Mouse (Mus musculus) ES-E14 (cell line): ENCODE results near the gene Spop. TPM values are rescaled to one million over a fixed set of nuclear protein-coding genes. Genes with fewer than 3 reads are reported as not detected.

Source experiments
- DNase-seq: peaks from one replicate; pipeline ENCODE4 v3.0.0-alpha.2; 2013; ENCODE audit warnings: low read depth, low spot score
- H3K27ac ChIP-seq: 2 replicates; pipeline ENCODE4 v1.5.1; 2012; ENCODE audit warnings: low read depth, mild to moderate bottlenecking, low read length, moderate library complexity, mixed read lengths; ENCODE audit not compliant: poor library complexity, insufficient read depth, severe bottlenecking
- H3K36me3 ChIP-seq: 2 replicates; pipeline ENCODE4 v1.6.1; 2012; ENCODE audit warnings: mild to moderate bottlenecking, low read length, moderate library complexity, mixed read lengths; ENCODE audit not compliant: control insufficient read depth, poor library complexity, insufficient read depth, severe bottlenecking
- H3K4me1 ChIP-seq, 2 experiments: fragments of 150-350 bp in 1 of 2; sonication (generic) in 1 of 2; 2 replicates each; pipeline ENCODE4 v1.6.1; 2012; ENCODE audit warnings: low read length in 2 of 2, mild to moderate bottlenecking in 1 of 2, mixed read lengths in 1 of 2; ENCODE audit not compliant: control insufficient read depth in 2 of 2, insufficient read depth in 2 of 2, poor library complexity in 1 of 2
- H3K4me3 ChIP-seq, 2 experiments: fragments of 150-350 bp in 1 of 2; sonication (generic) in 1 of 2; 2 replicates each; pipeline ENCODE4 v1.5.1; 2012; ENCODE audit warnings: low read length in 2 of 2, low read depth in 1 of 2, mild to moderate bottlenecking in 1 of 2, mixed read lengths in 1 of 2; ENCODE audit not compliant: insufficient read depth in 1 of 2, poor library complexity in 1 of 2, severe bottlenecking in 1 of 2
- H3K9ac ChIP-seq: 2 replicates; pipeline ENCODE4 v1.6.1; 2012; ENCODE audit warnings: low read depth, mild to moderate bottlenecking, low read length, mixed read lengths; ENCODE audit not compliant: poor library complexity, insufficient read depth, severe bottlenecking
- H3K9me3 ChIP-seq: fragments of 150-350 bp; sonication (generic); 2 replicates; pipeline ENCODE4 v1.6.1; 2012; ENCODE audit warnings: low read depth, mild to moderate bottlenecking, low read length; ENCODE audit not compliant: control insufficient read depth, insufficient read depth
- CHD2 ChIP-seq: IDR thresholded peaks from 2 replicates; pipeline ENCODE4 v1.6.1; 2014; ENCODE audit warnings: mild to moderate bottlenecking, low read depth, low read length, inconsistent platforms
- HCFC1 ChIP-seq: IDR thresholded peaks from 2 replicates; pipeline ENCODE4 v1.6.1; 2012; ENCODE audit warnings: low read length, inconsistent platforms, borderline replicate concordance; ENCODE audit not compliant: insufficient read depth
- MAFK ChIP-seq: IDR thresholded peaks from 2 replicates; pipeline ENCODE4 v1.6.1; 2014; ENCODE audit warnings: mild to moderate bottlenecking, low read depth, low read length, inconsistent platforms; ENCODE audit not compliant: insufficient read depth
- ZC3H11A ChIP-seq: IDR thresholded peaks from 2 replicates; pipeline ENCODE4 v1.6.1; 2012; ENCODE audit warnings: low read depth, mild to moderate bottlenecking, inconsistent platforms, low read length, borderline replicate concordance
- ZNF384 ChIP-seq: IDR thresholded peaks from 2 replicates; pipeline ENCODE4 v1.6.1; 2012; ENCODE audit warnings: low read depth, low read length, inconsistent platforms
- in situ Hi-C, 2 experiments: fragments of 600-800 bp; cut with MboI; formaldehyde crosslinking; loops; one replicate each; pipeline ENCODE4 v1.15.1; 2025; ENCODE audit warnings: low sequenced_read_pairs in 2 of 2, inconsistent platforms in 1 of 2; ENCODE audit not compliant: unreplicated experiment in 2 of 2
- total RNA-seq: library from RNA; depleted of rRNA; stranded (reverse); fragments of 300-350 nt; gene quantifications from 2 replicates; pipeline ENCODE4 v1.2.3, GENCODE M21; 2012

Gene Spop
- total RNA-seq, 1 experiment, result 30.8 TPM

DNA sequence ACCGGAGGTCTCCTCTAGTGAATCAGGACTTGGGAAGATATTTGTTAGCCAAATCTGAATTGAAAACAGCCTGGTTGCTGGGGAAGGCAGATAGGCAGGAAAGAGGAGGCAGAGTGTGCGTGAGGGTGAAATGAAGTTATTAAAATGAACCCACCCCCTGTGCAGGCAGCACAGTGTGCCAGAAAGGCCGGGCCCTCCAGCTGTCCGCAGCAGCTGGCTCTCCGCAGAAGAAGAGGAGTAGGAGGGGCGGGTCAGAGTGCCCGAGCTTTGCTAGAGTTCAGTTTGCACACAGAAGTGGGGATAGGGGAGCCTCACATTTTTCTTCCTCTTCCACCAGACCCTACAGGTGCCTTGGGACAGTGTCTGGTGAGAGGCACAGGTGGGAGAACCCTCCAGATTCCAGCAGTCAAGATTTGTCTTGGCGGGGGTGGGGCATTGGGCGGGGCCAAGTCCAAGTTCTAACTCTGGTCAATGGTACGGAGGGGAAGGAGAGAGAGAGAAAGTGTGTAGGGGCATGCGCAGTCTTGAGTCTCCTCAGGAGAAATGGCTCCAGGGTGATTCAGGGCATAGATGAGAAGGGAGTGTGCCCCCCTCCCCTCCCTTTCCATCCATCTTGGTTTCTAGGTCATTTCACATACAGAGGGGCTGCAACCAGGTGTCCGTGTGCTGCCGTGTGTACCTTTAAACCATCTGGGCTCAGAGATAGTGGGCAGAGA is 94.5 kb downstream of the Spop start:
- Histone ChIP-seq H3K36me3 (no peaks in the 10 kb centered on the region), H3K9ac (no peak overlapping the region), H3K27ac (no peak overlapping the region), H3K4me1 (peaks cover 10 to 26% of the 10 kb centered on the region in 2 experiments; a peak in 3 of 4 replicates), H3K9me3 (no peaks in the 10 kb centered on the region), H3K4me3 (no peak overlapping the region)
- TF ChIP-seq MAFK (no peak), ZC3H11A (no peak), HCFC1 (no peak), CHD2 (no peak), ZNF384 (no peak)
- in situ Hi-C loops, result loop anchor here in 1 of 2 experiments (25.0 kb wide), 1 partner anchor 396 kb away; the partner anchor contains the start of gene Dlx3
- DNase-seq, result no peak

GRCm38 (mm10) chr11:95509126-95509717 is 95.3 kb downstream of the Spop start:
- H3K27ac ChIP-seq, result no peak overlapping the region
- H3K9ac ChIP-seq, result no peak overlapping the region
- H3K4me1 ChIP-seq, result peaks cover 9 to 26% of the 10 kb centered on the region in 2 experiments; a peak in 3 of 4 replicates
- no peaks in the 10 kb centered on the region for H3K36me3 ChIP-seq
- DNase-seq, result no peak
- TF ChIP-seq ZNF384, result no peak
- TF ChIP-seq CHD2, result no peak
- TF ChIP-seq HCFC1, result no peak
- TF ChIP-seq MAFK, result no peak
- TF ChIP-seq ZC3H11A, result no peak
- H3K9me3 ChIP-seq, result no peaks in the 10 kb centered on the region
- in situ Hi-C loops, result loop anchor here in 1 of 2 experiments (25.0 kb wide), 1 partner anchor 397 kb away; the partner anchor contains the start of gene Dlx3
- H3K4me3 ChIP-seq, result no peak overlapping the region

DNA sequence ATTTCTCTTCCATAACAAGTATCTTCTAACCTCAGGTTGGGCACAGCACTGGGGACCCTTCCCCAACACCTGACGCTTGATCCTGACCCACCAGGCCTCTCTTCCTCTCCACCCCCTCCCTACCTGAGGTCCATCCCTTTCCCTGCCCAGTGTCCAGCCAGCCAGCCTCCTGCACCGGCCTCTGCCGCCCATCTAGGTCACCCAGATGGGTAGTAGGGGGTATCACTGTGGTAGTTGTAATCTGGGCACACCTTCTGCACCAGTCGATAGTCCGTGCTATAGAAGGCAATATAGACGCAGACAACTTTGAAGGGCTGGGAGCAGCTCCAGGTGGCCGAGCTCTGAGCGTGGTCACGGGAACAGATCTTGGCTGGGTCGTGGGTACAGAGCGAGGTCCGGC is 96.8 kb downstream of the Spop start:
- Histone ChIP-seq H3K36me3 (no peaks in the 10 kb centered on the region), H3K9ac (no peak overlapping the region), H3K4me3 (peak overlapping the region in 1 of 2 experiments; percentile 28; a peak in 1 of 4 replicates), H3K4me1 (peaks cover 9 to 29% of the 10 kb centered on the region in 2 experiments; a peak in 3 of 4 replicates), H3K27ac (no peak overlapping the region), H3K9me3 (no peaks in the 10 kb centered on the region)
- in situ Hi-C loops, result loop anchor here in 1 of 2 experiments (25.0 kb wide), 1 partner anchor 398 kb away; the partner anchor contains the start of gene Dlx3
- TF ChIP-seq ZNF384 (no peak), ZC3H11A (no peak), MAFK (no peak), HCFC1 (no peak), CHD2 (no peak)
- no peak for DNase-seq

GRCm38 (mm10) chr11:95511919-95512318 is 98.0 kb downstream of the Spop start:
- peaks cover 10 to 38% of the 10 kb centered on the region in 2 experiments for H3K4me1 ChIP-seq
- DNase-seq, result no peak
- H3K9ac ChIP-seq, result no peak overlapping the region
- no peak for TF ChIP-seq ZC3H11A
- no peak for TF ChIP-seq MAFK
- TF ChIP-seq HCFC1, result no peak
- TF ChIP-seq ZNF384, result no peak
- no peak for TF ChIP-seq CHD2
- in situ Hi-C loops, result loop anchor here in 1 of 2 experiments (25.0 kb wide), 1 partner anchor 400 kb away; the partner anchor contains the start of gene Dlx3
- no peak overlapping the region for H3K4me3 ChIP-seq
- no peaks in the 10 kb centered on the region for H3K36me3 ChIP-seq
- H3K27ac ChIP-seq, result no peak overlapping the region
- no peaks in the 10 kb centered on the region for H3K9me3 ChIP-seq
